Mouse (Mus musculus) small intestine, adult 2 months (tissue): Measurements from ENCODE around the gene Smpd4. TPM values are rescaled to one million over a fixed set of nuclear protein-coding genes. Genes with fewer than 3 reads are reported as not detected.

Source experiments
- H3K27ac ChIP-seq: fragments of 200-500 bp; 2 replicates; pipeline ENCODE4 v1.5.1; 2012; ENCODE audit warnings: low read depth, low read length, control low read depth, inconsistent platforms; ENCODE audit not compliant: insufficient read depth
- H3K27me3 ChIP-seq: fragments of 200-500 bp; 2 replicates; pipeline ENCODE4 v1.6.1; 2012; ENCODE audit warnings: mild to moderate bottlenecking, moderate library complexity, low read length, inconsistent platforms; ENCODE audit not compliant: control insufficient read depth, insufficient read depth
- H3K36me3 ChIP-seq: fragments of 200-500 bp; 2 replicates; pipeline ENCODE4 v1.6.1; 2012; ENCODE audit warnings: mild to moderate bottlenecking, low read length, control low read depth, inconsistent platforms; ENCODE audit not compliant: control insufficient read depth, insufficient read depth
- H3K4me1 ChIP-seq: fragments of 200-500 bp; 2 replicates; pipeline ENCODE4 v1.6.1; 2012; ENCODE audit warnings: low read length, inconsistent platforms, mixed read lengths; ENCODE audit not compliant: control insufficient read depth, insufficient read depth, insufficient read length
- H3K4me3 ChIP-seq: fragments of 200-500 bp; 2 replicates; pipeline ENCODE4 v1.5.1; 2012; ENCODE audit warnings: low read depth, mild to moderate bottlenecking, control low read depth, inconsistent platforms, low read length, moderate library complexity
- CTCF ChIP-seq: fragments of 200-500 bp; IDR thresholded peaks from 2 replicates; pipeline ENCODE4 v1.5.1; 2012; ENCODE audit warnings: low read depth, mild to moderate bottlenecking, control low read depth, inconsistent platforms, low read length, moderate library complexity, mixed read lengths; ENCODE audit not compliant: insufficient replicate concordance, insufficient read length; ENCODE audit errors: extremely low read depth
- POLR2A ChIP-seq: fragments of 200-500 bp; IDR thresholded peaks from 2 replicates; pipeline ENCODE4 v1.6.1; 2012; ENCODE audit warnings: low read depth, mild to moderate bottlenecking, control low read depth, inconsistent platforms, low read length, moderate library complexity
- WGBS: fragments of 180-500 bp; shearing (Covaris S2); methylation state at CpG from one replicate; pipeline ENCODE4 v1.1.7; 2018; 5-methylcytosine and 5-hydroxymethylcytosine counted together
- polyA plus RNA-seq: library from polyadenylated mRNA; depleted of rRNA; stranded (reverse); fragments of >200 nt; gene quantifications from 2 replicates; pipeline ENCODE4 v1.2.3, GENCODE M21; 2012

The Smpd4 gene
- polyA plus RNA-seq, 1 experiment: 24.3 TPM

GRCm38 (mm10) chr16:17625488-17626268 is 6.5 kb downstream of the Smpd4 start:
- Histone ChIP-seq H3K27ac (no peak overlapping the region), H3K4me1 (no peaks in the 10 kb centered on the region), H3K4me3 (no peak overlapping the region), H3K27me3 (no peaks in the 10 kb centered on the region), H3K36me3 (peaks cover 40% of the 10 kb centered on the region)
- WGBS: 66% methylated on average over 8 of the region's 8 CpGs
- TF ChIP-seq CTCF (peak; percentile 36; the same call in 1 of the 2 replicates), POLR2A (no peak)

- 98% methylated on average over 5 of the region's 5 CpGs for WGBS
- Histone ChIP-seq H3K4me3 (no peak overlapping the region), H3K27me3 (no peaks in the 10 kb centered on the region), H3K27ac (no peak overlapping the region), H3K36me3 (peaks cover 43% of the 10 kb centered on the region), H3K4me1 (no peaks in the 10 kb centered on the region)
- TF ChIP-seq POLR2A (no peak), CTCF (no peak)
These were observed 7.1 kb downstream of the Smpd4 start for GRCm38 (mm10) chr16:17626269-17626555.

DNA sequence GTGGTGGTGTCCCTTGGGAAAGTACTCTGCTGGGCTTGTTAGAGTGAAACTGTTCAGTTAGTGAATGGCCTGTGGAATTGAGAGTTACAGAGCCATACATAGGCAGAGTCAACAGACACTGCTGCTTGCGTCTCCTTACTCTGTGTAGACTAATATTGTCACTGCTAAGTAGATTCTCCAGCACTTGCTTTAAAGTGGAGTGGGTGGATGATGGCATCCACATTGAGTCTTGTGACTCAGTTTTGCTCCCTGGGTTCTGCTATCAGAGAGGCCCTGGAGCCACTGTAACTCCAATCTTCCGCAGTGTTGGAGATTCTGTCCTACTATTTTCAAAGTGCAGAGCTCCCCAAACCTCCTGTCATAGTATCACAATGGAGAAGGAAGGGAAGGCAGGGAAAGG is 13.4 kb downstream of the Smpd4 start:
- Histone ChIP-seq H3K27ac (no peak overlapping the region), H3K27me3 (no peaks in the 10 kb centered on the region), H3K36me3 (peaks cover 33% of the 10 kb centered on the region), H3K4me1 (no peaks in the 10 kb centered on the region), H3K4me3 (no peak overlapping the region)
- TF ChIP-seq POLR2A: no peak
- no peak for TF ChIP-seq CTCF
- 95% methylated on average over 2 of the region's 2 CpGs for WGBS

DNA sequence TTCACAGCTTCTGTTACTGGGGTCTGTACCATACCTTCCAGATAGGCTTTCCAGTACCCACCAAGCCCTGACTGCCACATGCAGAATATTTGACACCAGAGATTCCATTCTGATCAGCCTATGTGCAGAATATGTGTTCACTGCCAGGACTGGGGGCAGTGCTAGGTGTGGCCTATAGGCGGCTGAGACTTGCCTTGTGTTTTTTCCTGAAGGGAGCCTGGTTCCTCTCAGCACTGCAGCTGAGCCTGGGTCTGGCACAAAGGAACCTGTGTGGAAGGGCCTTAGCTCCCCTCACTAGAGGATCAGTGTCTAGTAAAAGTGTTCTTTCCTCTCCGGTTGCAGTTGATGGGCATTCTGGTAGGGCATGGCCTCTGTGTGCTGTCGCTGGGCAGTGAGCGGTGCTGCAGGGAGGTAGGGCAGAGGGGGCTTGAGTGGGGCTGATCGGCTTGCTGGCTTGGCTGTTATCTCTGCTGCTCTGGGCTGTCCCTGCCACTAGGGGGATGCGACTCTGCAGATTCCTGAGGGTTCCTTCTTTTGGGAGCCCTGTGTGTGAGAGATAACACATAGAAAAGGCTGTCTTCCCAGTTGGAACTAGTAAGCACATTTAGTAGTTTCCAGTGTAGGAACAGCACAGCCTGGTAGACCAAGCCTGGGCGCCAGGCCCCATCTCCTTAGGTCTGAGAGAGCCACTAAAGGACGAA is 14.5 kb downstream of the Smpd4 start:
- TF ChIP-seq CTCF: 0 out of 2 replicates have a peak, but pooled peaks have one; percentile 0
- TF ChIP-seq POLR2A: no peak
- 77% methylated on average over 8 of the region's 8 CpGs for WGBS
- peaks cover 30% of the 10 kb centered on the region for H3K36me3 ChIP-seq
- no peaks in the 10 kb centered on the region for H3K4me1 ChIP-seq
- no peaks in the 10 kb centered on the region for H3K27me3 ChIP-seq
- no peak overlapping the region for H3K27ac ChIP-seq
- H3K4me3 ChIP-seq: no peak overlapping the region

- H3K27ac ChIP-seq: no peak overlapping the region
- 83% methylated on average over 2 of the region's 2 CpGs for WGBS
- H3K4me3 ChIP-seq: no peak overlapping the region
- TF ChIP-seq CTCF: no peak
- no peak for TF ChIP-seq POLR2A
- H3K36me3 ChIP-seq: peaks cover 36% of the 10 kb centered on the region
- H3K4me1 ChIP-seq: no peaks in the 10 kb centered on the region
- no peaks in the 10 kb centered on the region for H3K27me3 ChIP-seq
These were observed 17.8 kb downstream of the Smpd4 start for GRCm38 (mm10) chr16:17636904-17637303.

DNA sequence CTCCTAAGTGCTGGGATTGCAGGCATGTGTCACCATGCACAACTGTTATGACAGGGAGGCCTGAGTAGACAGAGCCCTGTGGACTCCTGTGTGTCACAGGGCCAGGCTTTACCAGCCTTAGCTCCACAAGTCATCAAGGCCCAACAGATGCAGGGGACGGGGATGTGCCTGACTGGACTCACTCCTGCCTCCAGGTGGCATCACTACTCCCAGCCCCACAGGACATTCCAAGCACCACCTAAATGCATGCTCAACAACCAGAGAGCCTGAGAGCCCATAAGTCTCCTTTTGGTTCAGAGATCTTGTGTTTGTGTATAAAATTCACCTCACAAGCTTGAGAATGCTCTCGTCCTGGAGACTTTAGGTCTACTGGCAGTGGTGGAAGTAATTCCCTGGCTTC is 18.5 kb downstream of the Smpd4 start:
- Histone ChIP-seq H3K4me1 (no peaks in the 10 kb centered on the region), H3K27ac (no peak overlapping the region), H3K4me3 (no peak overlapping the region), H3K27me3 (no peaks in the 10 kb centered on the region), H3K36me3 (peaks cover 39% of the 10 kb centered on the region)
- TF ChIP-seq POLR2A (no peak), CTCF (no peak)
- WGBS: 84% methylated on average over 2 of the region's 2 CpGs

DNA sequence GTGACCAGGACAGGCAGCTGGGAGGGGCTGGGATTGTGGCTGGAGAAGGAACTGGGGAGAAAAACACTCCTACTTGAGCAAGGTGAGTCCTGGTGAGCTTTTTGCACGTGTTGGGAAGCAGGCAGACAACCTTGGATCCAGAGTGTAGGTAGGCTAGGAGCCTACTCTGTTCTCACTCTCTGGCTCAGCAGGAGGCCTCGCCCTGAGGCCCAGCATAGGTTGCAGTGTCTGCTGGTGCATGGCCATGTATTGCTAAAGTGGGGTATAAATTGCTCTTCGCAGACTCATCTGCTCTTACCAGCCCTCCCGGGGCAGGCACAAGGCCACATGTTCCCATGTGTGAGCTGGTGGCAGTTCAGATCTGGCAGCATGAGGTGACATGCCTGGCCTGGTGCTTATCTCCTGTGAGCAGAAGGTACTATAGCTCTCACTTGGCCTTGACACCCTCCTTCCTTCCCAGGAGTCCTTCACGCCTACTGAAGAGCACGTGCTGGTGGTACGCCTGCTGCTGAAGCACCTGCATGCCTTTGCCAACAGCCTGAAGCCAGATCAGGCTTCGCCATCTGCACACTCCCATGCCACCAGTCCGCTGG is 19.0 kb downstream of the Smpd4 start:
- 89% methylated on average over 9 of the region's 9 CpGs for WGBS
- no peak overlapping the region for H3K27ac ChIP-seq
- H3K4me1 ChIP-seq: no peaks in the 10 kb centered on the region
- no peaks in the 10 kb centered on the region for H3K27me3 ChIP-seq
- no peak overlapping the region for H3K4me3 ChIP-seq
- no peak for TF ChIP-seq POLR2A
- TF ChIP-seq CTCF: no peak
- peaks cover 41% of the 10 kb centered on the region for H3K36me3 ChIP-seq
